Mouse (Mus musculus) E14TG2a.4 (cell line): ENCODE measurements around the gene Flad1.
A peak's percentile ranks its signal among the peaks of the same experiment; 100 is the strongest.

Experiments
- H3K27me3 ChIP-seq: 2 replicates; pipeline ENCODE4 v1.6.1; 2014; ENCODE audit warnings: low read length, control low read depth; ENCODE audit not compliant: insufficient read depth
- H3K36me3 ChIP-seq: 2 replicates; pipeline ENCODE4 v1.6.1; 2014; ENCODE audit warnings: low read length, control low read depth; ENCODE audit not compliant: insufficient read depth
- H3K4me1 ChIP-seq: replicated peaks from 2 replicates; pipeline ENCODE4 v1.6.1; 2014; ENCODE audit warnings: low read depth, low read length, control low read depth
- H3K4me3 ChIP-seq: replicated peaks from 2 replicates; pipeline ENCODE4 v1.5.1; 2014; ENCODE audit warnings: mild to moderate bottlenecking, low read length
- H3K9me3 ChIP-seq: 2 replicates; pipeline ENCODE4 v1.6.1; 2014; ENCODE audit warnings: low read length, control low read depth
- CTCF ChIP-seq: conservative IDR thresholded peaks from 2 replicates; pipeline ENCODE4 v1.5.1; 2014; ENCODE audit warnings: low read length
- NANOG ChIP-seq: IDR thresholded peaks from 2 replicates; pipeline ENCODE4 v1.6.1; 2014; ENCODE audit warnings: borderline replicate concordance, low read length, mixed read lengths
- POU5F1 ChIP-seq: IDR thresholded peaks from 2 replicates; pipeline ENCODE4 v1.6.1; 2014; ENCODE audit warnings: low read length, borderline replicate concordance

Gene Flad1

GRCm38 (mm10) chr3:89410864-89411263 is 806 bp downstream of the Flad1 start:
- H3K27me3 ChIP-seq: no peaks in the 10 kb centered on the region
- peaks cover 58% of the 10 kb centered on the region for H3K36me3 ChIP-seq
- peaks cover 59% of the 10 kb centered on the region for H3K4me1 ChIP-seq
- H3K9me3 ChIP-seq: no peaks in the 10 kb centered on the region
- peak overlapping the region; percentile 85 for H3K4me3 ChIP-seq
- no peak for TF ChIP-seq NANOG
- no peak for TF ChIP-seq POU5F1
- no peak for TF ChIP-seq CTCF

- no peaks in the 10 kb centered on the region for H3K9me3 ChIP-seq
- peaks cover 55% of the 10 kb centered on the region for H3K4me1 ChIP-seq
- H3K36me3 ChIP-seq: peaks cover 58% of the 10 kb centered on the region
- H3K4me3 ChIP-seq: no peak overlapping the region
- TF ChIP-seq NANOG: no peak
- no peaks in the 10 kb centered on the region for H3K27me3 ChIP-seq
Observed at GRCm38 (mm10) chr3:89409701-89410100, 2.0 kb downstream of the Flad1 start.

- 0 out of 2 replicates have a peak, but pooled peaks have one; percentile 5 for TF ChIP-seq CTCF
- no peak for TF ChIP-seq NANOG
- peaks cover 53% of the 10 kb centered on the region for H3K4me1 ChIP-seq
- H3K27me3 ChIP-seq: no peaks in the 10 kb centered on the region
- peaks cover 58% of the 10 kb centered on the region for H3K36me3 ChIP-seq
- H3K4me3 ChIP-seq: peak overlapping the region; percentile 70
- H3K9me3 ChIP-seq: no peaks in the 10 kb centered on the region
Observed at GRCm38 (mm10) chr3:89408448-89408847, 3.2 kb downstream of the Flad1 start.

- TF ChIP-seq CTCF: no peak
- no peak for TF ChIP-seq POU5F1
- TF ChIP-seq NANOG: no peak
- Histone ChIP-seq H3K4me3 (no peak overlapping the region), H3K27me3 (no peaks in the 10 kb centered on the region), H3K9me3 (no peaks in the 10 kb centered on the region), H3K36me3 (peaks cover 67% of the 10 kb centered on the region), H3K4me1 (peaks cover 59% of the 10 kb centered on the region)
Observed at GRCm38 (mm10) chr3:89406887-89407286, 4.8 kb downstream of the Flad1 start.

- Histone ChIP-seq H3K9me3 (no peaks in the 10 kb centered on the region), H3K4me1 (peaks cover 39% of the 10 kb centered on the region), H3K27me3 (peaks cover 2% of the 10 kb centered on the region; the same call in 1 of the 2 replicates), H3K36me3 (peaks cover 64% of the 10 kb centered on the region), H3K4me3 (no peak within 1 kb of the TSS)
- TF ChIP-seq NANOG (no peak), POU5F1 (no peak)
Observed at GRCm38 (mm10) chr3:89402693-89403092, 9.0 kb downstream of the Flad1 start, which contains the start of gene Lenep. Gene Lenep, minus strand, starts transcription at chr3:89402793.

- Histone ChIP-seq H3K4me3 (no peak overlapping the region), H3K27me3 (peaks cover 6% of the 10 kb centered on the region; the same call in 1 of the 2 replicates), H3K36me3 (peaks cover 52% of the 10 kb centered on the region), H3K9me3 (no peaks in the 10 kb centered on the region), H3K4me1 (peaks cover 37% of the 10 kb centered on the region)
- TF ChIP-seq POU5F1 (no peak), NANOG (no peak), CTCF (no peak)
Observed at GRCm38 (mm10) chr3:89401329-89401728, 10.3 kb downstream of the Flad1 start.

- Histone ChIP-seq H3K27me3 (peaks cover 29% of the 10 kb centered on the region), H3K4me1 (peaks cover 50% of the 10 kb centered on the region), H3K9me3 (no peaks in the 10 kb centered on the region), H3K36me3 (peaks cover 5% of the 10 kb centered on the region), H3K4me3 (peak overlapping the region; percentile 84)
- TF ChIP-seq POU5F1: no peak
Observed at GRCm38 (mm10) chr3:89396654-89397005, 15.0 kb downstream of the Flad1 start.

GRCm38 (mm10) chr3:89395806-89396653 is 15.6 kb downstream of the Flad1 start:
- TF ChIP-seq NANOG (no peak), POU5F1 (no peak), CTCF (peak; percentile 94)
- Histone ChIP-seq H3K27me3 (peaks cover 35% of the 10 kb centered on the region), H3K36me3 (no peaks in the 10 kb centered on the region), H3K4me1 (peaks cover 56% of the 10 kb centered on the region), H3K4me3 (peak overlapping the region; percentile 84), H3K9me3 (no peaks in the 10 kb centered on the region)

- no peak for TF ChIP-seq CTCF
- TF ChIP-seq POU5F1: no peak
- no peak for TF ChIP-seq NANOG
- Histone ChIP-seq H3K36me3 (no peaks in the 10 kb centered on the region), H3K4me1 (peaks cover 62% of the 10 kb centered on the region), H3K4me3 (peak overlapping the region; percentile 84), H3K27me3 (peaks cover 40% of the 10 kb centered on the region), H3K9me3 (no peaks in the 10 kb centered on the region)
Observed at GRCm38 (mm10) chr3:89395419-89395805, 16.3 kb downstream of the Flad1 start.
